In the genomic region with DNA sequence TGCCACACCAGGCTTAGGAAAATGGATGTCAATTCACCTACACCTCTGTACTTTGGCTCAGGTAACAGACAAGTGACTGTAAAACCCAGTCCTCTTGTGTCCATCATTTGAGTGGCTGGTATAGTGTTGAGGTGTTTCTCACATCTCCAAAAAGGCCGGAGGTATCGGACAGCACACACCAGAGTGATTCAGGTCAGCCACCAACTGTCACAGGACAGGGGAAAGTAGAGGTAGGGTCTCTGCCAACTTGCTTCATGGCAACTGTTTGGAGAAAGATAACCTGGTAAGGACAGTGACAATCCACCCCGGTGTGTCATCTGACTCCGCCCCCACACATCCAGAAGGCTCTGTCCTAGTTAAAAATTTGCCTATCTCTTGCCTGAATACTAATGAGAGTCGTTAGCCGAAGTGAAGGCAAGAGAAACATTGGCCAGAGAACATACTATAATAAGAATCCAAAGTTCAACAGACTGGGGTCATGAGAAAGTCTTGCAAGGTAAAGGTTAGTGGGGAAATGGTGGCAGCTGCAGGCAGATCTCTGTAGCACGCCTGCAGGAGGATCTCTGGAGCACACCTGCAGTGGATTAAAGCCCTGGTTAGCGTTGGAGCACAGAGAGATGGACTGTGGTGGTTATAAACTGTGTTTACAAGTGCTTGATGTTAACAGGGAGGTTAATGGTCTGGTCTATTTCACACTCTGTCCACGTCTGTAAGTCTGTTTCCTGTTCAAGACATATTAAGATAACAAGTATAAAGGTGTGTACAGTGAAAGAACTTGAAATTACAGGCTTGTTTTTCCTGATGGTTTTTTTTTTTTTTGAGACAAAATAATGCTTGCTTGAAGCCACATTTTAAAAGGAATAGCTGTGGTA, we compare ENCODE assay signal across 19 mouse cellular contexts. TPM values are rescaled to one million over a fixed set of nuclear protein-coding genes. Genes with fewer than 3 reads are reported as not detected.
DNase-seq lines count a peak whose midpoint lies in the region; ATAC-seq and TF ChIP-seq lines count a peak whose summit lies in the region.
"Had no signal": no experiment of that assay in that cellular context is flagged by ENCODE, and none has a peak within 500 bp of the region (broad histone marks: within the 10 kb centered on the region; RNA-seq: fewer than 3 reads in every experiment).

No protein-coding gene starts in this region.

- H3K9ac ChIP-seq in intestine, postnatal 0 days (ENCODE audit: low read depth, low read length), result no peak overlapping the region
- no peak overlapping the region for H3K9ac ChIP-seq in stomach, postnatal 0 days (ENCODE audit: low read length)
- no peak overlapping the region for H3K9ac ChIP-seq in neural tube, embryonic 15.5 days (replicated peaks)
- H3K9ac ChIP-seq: hindbrain, embryonic 12.5 days; liver, embryonic 14.5 days had no signal

- no peak overlapping the region for H3K4me3 ChIP-seq in intestine, postnatal 0 days (ENCODE audit: low read depth, low read length)
- H3K4me3 ChIP-seq in stomach, postnatal 0 days (ENCODE audit: low read depth, low read length), result no peak overlapping the region
- no peak overlapping the region for H3K4me3 ChIP-seq in neural tube, embryonic 15.5 days (replicated peaks)
- H3K4me3 ChIP-seq: embryonic facial prominence, embryonic 10.5 days; erythroblast, embryonic 14.5 days; gastrocnemius, adult 2 months; hindbrain, embryonic 12.5 days had no signal

- no peak for TF ChIP-seq EP300 in stomach, postnatal 0 days (optimal IDR thresholded peaks at IDR 0.05)

- WGBS in intestine, postnatal 0 days, result 38% methylated on average over 9 of the region's 9 CpGs
- WGBS in stomach, postnatal 0 days, result 57% methylated on average over 9 of the region's 9 CpGs
- WGBS in neural tube, embryonic 15.5 days, result 76% methylated on average over 9 of the region's 9 CpGs

- peak; percentile 69 for ATAC-seq in intestine, postnatal 0 days
- ATAC-seq in stomach, postnatal 0 days (ENCODE audit: low FRiP score, low TSS enrichment), result peak; percentile 28; the same call in 1 of the 2 replicates
- ATAC-seq in neural tube, embryonic 15.5 days (ENCODE audit: low FRiP score), result no peak
- ATAC-seq: CD4-positive, CD25-positive, alpha-beta regulatory T cell, adult 4 months; forebrain, embryonic 14.5 days; lung, postnatal 0 days had no signal

- no peaks in the 10 kb centered on the region for H3K9me3 ChIP-seq in intestine, postnatal 0 days (ENCODE audit: control insufficient read depth)
- no peaks in the 10 kb centered on the region for H3K9me3 ChIP-seq in stomach, postnatal 0 days (ENCODE audit: control insufficient read depth, low read length)
- H3K9me3 ChIP-seq in neural tube, embryonic 15.5 days (replicated peaks), result no peaks in the 10 kb centered on the region
- H3K9me3 ChIP-seq: embryonic facial prominence, embryonic 10.5 days; hindbrain, embryonic 12.5 days had no signal

- peak; percentile 13 for DNase-seq in retina, postnatal 1 day
- DNase-seq in retina, embryonic 14.5 days (ENCODE audit: low spot score), result no peak
- DNase-seq in kidney, postnatal 10 days, result peak; percentile 45
- no peak for DNase-seq in stomach, postnatal 0 days (ENCODE audit: low spot score)
- DNase-seq in B cell, adult 2 months, result no peak
- DNase-seq in cerebellum, adult 8-10 months, result no peak
- DNase-seq: gastrocnemius, adult 2 months; heart, adult 18-20 months; thymus, postnatal 4 days had no signal

- peak overlapping the region; percentile 6; the same call in 1 of the 2 replicates for H3K4me2 ChIP-seq in intestine, postnatal 0 days (replicated peaks; ENCODE audit: low read depth)
- H3K4me2 ChIP-seq in stomach, postnatal 0 days (replicated peaks; ENCODE audit: low read depth), result no peak overlapping the region
- no peak overlapping the region for H3K4me2 ChIP-seq in neural tube, embryonic 15.5 days
- H3K4me2 ChIP-seq: hindbrain, embryonic 12.5 days had no signal

- no peaks in the 10 kb centered on the region for H3K27me3 ChIP-seq in intestine, postnatal 0 days (replicated peaks; ENCODE audit: control insufficient read depth, insufficient read depth, low read length)
- H3K27me3 ChIP-seq in stomach, postnatal 0 days (ENCODE audit: control insufficient read depth, insufficient read depth, low read length), result no peaks in the 10 kb centered on the region
- H3K27me3 ChIP-seq in neural tube, embryonic 15.5 days (replicated peaks), result no peaks in the 10 kb centered on the region
- H3K27me3 ChIP-seq: hindbrain, embryonic 12.5 days had no signal

- peak; percentile 28; the same call in 1 of the 2 replicates for TF ChIP-seq CTCF in intestine, postnatal 0 days (IDR thresholded peaks at IDR 0.05; ENCODE audit: low read depth)
- no peak for TF ChIP-seq CTCF in stomach, postnatal 0 days (IDR thresholded peaks at IDR 0.05; ENCODE audit: low read depth)

- H3K4me1 ChIP-seq in intestine, postnatal 0 days (replicated peaks; ENCODE audit: control insufficient read depth, insufficient read depth, low read length), result no peaks in the 10 kb centered on the region
- no peaks in the 10 kb centered on the region for H3K4me1 ChIP-seq in stomach, postnatal 0 days (replicated peaks; ENCODE audit: control insufficient read depth, insufficient read depth)
- no peaks in the 10 kb centered on the region for H3K4me1 ChIP-seq in neural tube, embryonic 15.5 days
- H3K4me1 ChIP-seq: embryonic facial prominence, embryonic 10.5 days; hindbrain, embryonic 12.5 days had no signal

- H3K36me3 ChIP-seq in intestine, postnatal 0 days (ENCODE audit: control insufficient read depth, insufficient read depth), result no peaks in the 10 kb centered on the region
- no peaks in the 10 kb centered on the region for H3K36me3 ChIP-seq in stomach, postnatal 0 days (ENCODE audit: control insufficient read depth, insufficient read depth, low read length)
- H3K36me3 ChIP-seq in neural tube, embryonic 15.5 days, result no peaks in the 10 kb centered on the region
- H3K36me3 ChIP-seq: embryonic facial prominence, embryonic 10.5 days; G1E; hindbrain, embryonic 12.5 days had no signal

- H3K27ac ChIP-seq in intestine, postnatal 0 days (ENCODE audit: low read depth, low read length), result peak overlapping the region; percentile 50; the same call in 1 of the 2 replicates
- H3K27ac ChIP-seq in stomach, postnatal 0 days (replicated peaks), result no peak overlapping the region
- H3K27ac ChIP-seq in neural tube, embryonic 15.5 days (replicated peaks), result no peak overlapping the region
- H3K27ac ChIP-seq: embryonic facial prominence, embryonic 10.5 days; gastrocnemius, adult 2 months; hindbrain, embryonic 12.5 days; liver, embryonic 14.5 days had no signal

RNA-seq across cellular contexts. Expression of gene Osbpl11, which starts 13.9 kb away (rescaled TPM):
- 9.2 and 10.0 TPM in 2 replicates for polyA plus RNA-seq in intestine, postnatal 0 days (2015; fragmentation: Nextera tagmentation; extraction: Ambion mirVana)
- polyA plus RNA-seq in stomach, postnatal 0 days (2015; fragmentation: Nextera tagmentation; extraction: Ambion mirVana), result 8.1 and 9.0 TPM in 2 replicates
- 15.7 and 16.2 TPM in 2 replicates for polyA plus RNA-seq in neural tube, embryonic 15.5 days (2015; fragmentation: Nextera tagmentation; extraction: Ambion mirVana)

Comparison
In these comparisons a context has a peak if more than half of its experiments do, and no peak if none do; other contexts are left out.
1. DNase-seq: peak in retina, postnatal 1 day (single experiment) and kidney, postnatal 10 days (single experiment); none in retina, embryonic 14.5 days (single experiment), stomach, postnatal 0 days (single experiment), B cell, adult 2 months (0 of 2) and cerebellum, adult 8-10 months (single experiment).